Mouse (Mus musculus) bone marrow, adult 2 months (tissue): Measurements from ENCODE around the gene Dcakd. TPM values are rescaled to one million over a fixed set of nuclear protein-coding genes. Genes with fewer than 3 reads are reported as not detected.

Experiments
- H3K27ac ChIP-seq: fragments of 200-500 bp; 2 replicates; pipeline ENCODE4 v1.5.1; 2012; ENCODE audit warnings: low read depth, mild to moderate bottlenecking, control low read depth, inconsistent platforms, low read length; ENCODE audit not compliant: control insufficient read depth, poor library complexity, insufficient read depth
- H3K4me1 ChIP-seq: fragments of 200-500 bp; 2 replicates; pipeline ENCODE4 v1.6.1; 2011; ENCODE audit warnings: low read length; ENCODE audit not compliant: control insufficient read depth, insufficient read depth
- H3K4me3 ChIP-seq: fragments of 200-500 bp; replicated peaks from 2 replicates; pipeline ENCODE3; 2011; ENCODE audit warnings: mild to moderate bottlenecking, low read depth, low read length, control low read depth; ENCODE audit not compliant: control insufficient read depth
- CTCF ChIP-seq: fragments of 200-500 bp; IDR thresholded peaks from 2 replicates; pipeline ENCODE4 v1.5.1; 2011; ENCODE audit warnings: low read length, control low read depth; ENCODE audit not compliant: control insufficient read depth, insufficient read depth
- POLR2A ChIP-seq: fragments of 200-500 bp; IDR thresholded peaks from 2 replicates; pipeline ENCODE4 v1.6.1; 2011; ENCODE audit warnings: low read depth, mild to moderate bottlenecking, control low read depth, low read length, borderline replicate concordance; ENCODE audit not compliant: control insufficient read depth
- WGBS: fragments of 180-500 bp; shearing (Covaris S2); methylation state at CpG from one replicate; pipeline ENCODE4 v1.1.7; 2018; 5-methylcytosine and 5-hydroxymethylcytosine counted together
- polyA plus RNA-seq: library from polyadenylated mRNA; stranded (reverse); fragments of >200 nt; gene quantifications from 2 replicates; pipeline ENCODE4 v1.2.4, GENCODE M21; 2011; ENCODE audit warnings: low replicate concordance; ENCODE audit not compliant: missing spikeins, insufficient read depth, insufficient read length

Gene Dcakd
- 10.0 and 13.9 TPM in 2 replicates for polyA plus RNA-seq

DNA sequence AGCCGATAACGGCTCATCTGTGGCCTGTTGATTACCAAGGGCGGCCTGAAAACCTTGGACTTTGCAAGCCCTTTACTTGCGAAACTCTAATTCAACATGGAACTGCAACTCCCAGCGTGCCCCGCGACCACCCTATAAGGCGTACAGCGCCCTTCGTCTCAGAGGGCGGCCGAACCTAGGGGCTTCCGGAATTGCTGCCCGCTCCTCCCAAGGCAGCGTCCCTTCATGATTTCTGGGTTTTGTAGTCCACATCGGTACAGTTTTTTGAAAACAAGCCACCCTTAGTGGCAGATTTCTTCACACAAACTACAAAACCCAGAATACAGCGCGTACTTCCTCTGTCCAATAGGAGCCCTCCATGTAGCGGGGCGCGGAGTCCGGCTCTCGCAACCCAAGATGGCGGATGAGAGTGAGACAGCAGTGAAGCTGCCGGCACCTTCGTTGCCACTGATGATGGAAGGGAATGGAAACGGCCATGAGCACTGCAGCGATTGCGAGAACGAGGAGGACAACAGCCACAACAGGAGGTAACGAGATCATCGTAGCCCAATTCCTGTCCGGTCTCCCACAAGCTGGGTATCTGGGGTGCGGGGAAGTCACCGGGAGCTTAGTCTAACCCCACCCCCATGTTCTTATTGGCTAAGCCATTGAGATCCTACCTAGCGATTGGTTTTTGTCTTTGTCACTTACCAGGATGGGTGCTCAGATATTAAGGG, at the start of gene Dcakd, which contains the start of gene Nmt1:
Dcakd (minus strand) TSS at position 158 of the 716 bp plus-strand sequence.
Nmt1 (plus strand) TSS at position 15 of the 716 bp plus-strand sequence.
- H3K27ac ChIP-seq, result peak within 1 kb of the TSS; percentile 79
- peak within 1 kb of the TSS; percentile 86 for H3K4me3 ChIP-seq
- peaks cover 2% of the 10 kb centered on the region; the same call in 1 of the 2 replicates for H3K4me1 ChIP-seq
- WGBS, result under 1% methylated on average over 36 of the region's 36 CpGs
- TF ChIP-seq CTCF (no peak), POLR2A (peak; percentile 76; the same call in 1 of the 2 replicates)

DNA sequence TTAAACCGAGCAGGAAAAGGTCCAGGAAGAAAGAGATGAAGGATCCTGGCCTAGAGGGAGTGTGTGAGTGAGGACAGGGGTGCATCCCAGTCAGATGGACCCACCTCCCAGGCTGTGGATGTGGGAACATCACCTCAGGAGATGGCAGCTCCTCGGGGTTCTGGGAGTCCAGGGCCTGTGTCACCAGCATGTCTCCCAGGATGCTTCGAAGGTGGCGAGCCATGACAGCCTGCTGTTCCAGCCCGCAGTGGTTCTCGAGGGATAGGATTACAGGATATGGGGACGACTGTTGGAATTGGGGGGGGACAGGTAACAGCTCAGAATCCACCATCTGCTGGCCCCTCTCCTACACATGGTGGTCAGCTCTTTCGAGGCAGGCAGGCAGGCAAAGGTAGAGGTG, 48.4 kb upstream of the Dcakd start:
- 90% methylated on average over 8 of the region's 8 CpGs for WGBS
- TF ChIP-seq CTCF (no peak), POLR2A (no peak)
- Histone ChIP-seq H3K4me3 (no peak overlapping the region), H3K27ac (no peak overlapping the region), H3K4me1 (no peaks in the 10 kb centered on the region; the same call in none of the 2 replicates)

DNA sequence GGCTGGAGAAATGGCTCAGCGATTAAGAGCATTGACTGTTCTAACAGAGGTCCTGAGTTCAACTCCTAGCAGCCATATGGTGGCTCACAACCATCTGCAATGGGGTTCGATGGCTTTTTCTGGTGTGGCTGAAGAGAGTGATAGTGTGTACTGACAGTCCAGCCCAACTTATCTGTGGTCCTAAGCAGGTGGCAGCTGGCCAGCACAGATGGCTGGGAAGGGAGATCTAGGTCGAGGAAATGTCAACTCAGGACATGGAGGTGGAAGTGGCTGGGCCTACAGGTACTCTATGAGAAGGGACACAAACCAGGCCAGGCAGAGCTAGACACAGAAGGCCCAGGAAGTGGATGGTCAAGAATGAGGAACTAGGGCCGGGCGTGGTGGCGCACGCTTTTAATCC, 47.9 kb upstream of the Dcakd start:
- TF ChIP-seq CTCF (no peak), POLR2A (no peak)
- Histone ChIP-seq H3K4me3 (no peak overlapping the region), H3K4me1 (no peaks in the 10 kb centered on the region; the same call in none of the 2 replicates), H3K27ac (no peak overlapping the region)
- 55% methylated on average over 7 of the region's 7 CpGs for WGBS

DNA sequence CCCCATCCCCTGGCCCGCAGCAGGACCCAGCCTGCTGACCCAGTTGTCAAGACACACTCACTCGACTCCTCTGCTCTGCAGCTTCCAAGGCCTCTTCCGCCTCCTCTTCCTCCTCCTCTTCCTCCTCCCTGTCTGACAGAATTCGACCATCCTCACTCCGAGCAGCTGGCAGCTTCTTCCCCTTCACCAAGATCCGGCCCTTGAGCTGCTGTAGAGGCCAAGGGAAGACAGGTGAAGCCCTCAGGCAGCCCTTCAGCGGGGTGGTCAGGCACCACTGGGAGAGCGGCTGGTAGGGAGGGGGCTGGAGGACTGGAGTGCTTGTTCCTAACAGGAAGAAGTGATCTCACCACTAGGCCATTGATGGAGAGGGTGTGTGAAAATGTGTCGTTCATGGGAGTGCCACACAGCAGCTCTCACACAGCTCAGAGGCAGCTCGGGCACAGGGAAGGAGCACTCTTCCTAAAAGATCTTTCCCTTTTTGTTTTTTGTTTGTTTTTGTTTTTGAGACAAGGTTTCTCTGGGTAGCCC, 46.7 kb upstream of the Dcakd start:
- Histone ChIP-seq H3K4me3 (no peak overlapping the region), H3K27ac (no peak overlapping the region), H3K4me1 (no peaks in the 10 kb centered on the region; the same call in 1 of the 2 replicates)
- WGBS, result 67% methylated on average over 10 of the region's 10 CpGs
- TF ChIP-seq CTCF (no peak), POLR2A (no peak)

DNA sequence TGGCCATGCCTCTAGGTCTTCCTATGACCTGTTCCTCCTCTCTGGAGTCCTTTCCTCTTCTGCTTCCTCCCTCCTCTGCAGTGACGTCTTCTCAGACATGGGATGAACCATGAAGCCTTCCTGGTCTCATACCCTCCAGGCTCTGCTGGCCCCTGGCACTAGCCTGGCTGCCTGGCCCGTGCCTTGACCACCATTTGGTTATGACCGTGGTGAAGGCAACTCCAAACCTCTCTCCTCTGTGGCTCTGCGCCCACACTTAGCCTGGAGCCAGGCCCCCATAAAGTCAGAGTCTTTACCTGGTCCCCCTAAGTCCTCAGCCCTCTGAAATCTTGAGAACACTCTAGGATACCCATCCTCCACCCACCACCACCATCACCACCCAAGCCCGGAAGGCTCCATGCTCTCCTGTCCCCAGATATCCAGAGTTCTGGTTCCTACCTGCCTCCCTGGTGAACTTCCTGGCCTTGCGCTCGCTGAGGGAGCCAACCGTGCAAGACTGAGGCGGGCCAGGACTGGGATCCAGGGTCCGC, 46.1 kb upstream of the Dcakd start:
- 88% methylated on average over 10 of the region's 10 CpGs for WGBS
- Histone ChIP-seq H3K4me1 (no peaks in the 10 kb centered on the region; the same call in 1 of the 2 replicates), H3K27ac (no peak overlapping the region), H3K4me3 (no peak overlapping the region)
- TF ChIP-seq CTCF (no peak), POLR2A (no peak)

DNA sequence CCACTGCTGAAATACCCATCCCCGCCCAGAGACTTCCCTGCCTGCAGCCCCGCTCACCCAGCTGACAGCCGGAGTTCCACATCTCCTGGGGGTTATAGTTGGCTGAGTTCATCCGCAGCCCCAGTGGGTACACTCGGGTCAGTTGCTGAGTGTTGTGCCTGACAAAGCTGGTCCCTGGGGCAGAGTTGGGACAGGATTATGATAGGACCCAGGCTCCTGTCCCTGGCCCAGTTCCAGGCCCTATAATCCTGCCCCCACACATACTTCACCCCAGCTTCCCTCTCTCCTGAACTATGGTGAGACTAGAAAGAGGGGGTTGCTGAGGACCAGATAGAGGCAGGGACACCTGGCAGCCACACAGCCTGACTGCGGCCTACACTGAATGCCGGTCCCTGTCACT, 45.5 kb upstream of the Dcakd start:
- H3K4me3 ChIP-seq, result no peak overlapping the region
- no peak overlapping the region for H3K27ac ChIP-seq
- H3K4me1 ChIP-seq, result no peaks in the 10 kb centered on the region; the same call in 1 of the 2 replicates
- 95% methylated on average over 7 of the region's 7 CpGs for WGBS
- no peak for TF ChIP-seq POLR2A
- TF ChIP-seq CTCF, result no peak

DNA sequence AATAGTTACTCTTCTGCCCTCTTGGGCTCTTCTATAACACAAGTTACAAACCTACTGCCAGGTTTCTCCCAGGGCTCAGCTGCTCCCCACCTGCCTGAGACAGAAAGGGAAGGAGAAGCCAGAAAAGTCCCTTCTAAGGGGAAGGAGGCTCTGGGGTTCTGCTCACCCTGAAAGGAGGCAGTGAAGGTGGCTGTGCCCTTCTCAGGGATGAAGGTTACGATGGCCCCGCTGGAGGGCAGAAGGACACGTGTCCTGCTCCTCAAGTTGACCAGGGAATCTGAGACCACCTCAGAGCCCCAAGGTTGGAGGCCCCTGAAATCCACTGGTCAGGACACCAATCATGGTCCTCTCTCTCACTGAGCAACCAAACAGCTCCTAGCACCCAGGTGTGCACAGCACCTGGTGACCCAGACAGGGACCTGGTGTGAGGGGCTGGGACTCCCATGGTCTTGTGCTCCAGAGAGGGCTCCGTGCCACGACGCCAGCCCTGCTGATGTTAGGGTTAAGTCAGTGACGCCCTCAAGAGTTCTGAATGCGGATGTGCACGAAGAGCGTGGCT, 42.3 kb upstream of the Dcakd start:
- no peak overlapping the region for H3K27ac ChIP-seq
- WGBS, result 92% methylated on average over 10 of the region's 10 CpGs

DNA sequence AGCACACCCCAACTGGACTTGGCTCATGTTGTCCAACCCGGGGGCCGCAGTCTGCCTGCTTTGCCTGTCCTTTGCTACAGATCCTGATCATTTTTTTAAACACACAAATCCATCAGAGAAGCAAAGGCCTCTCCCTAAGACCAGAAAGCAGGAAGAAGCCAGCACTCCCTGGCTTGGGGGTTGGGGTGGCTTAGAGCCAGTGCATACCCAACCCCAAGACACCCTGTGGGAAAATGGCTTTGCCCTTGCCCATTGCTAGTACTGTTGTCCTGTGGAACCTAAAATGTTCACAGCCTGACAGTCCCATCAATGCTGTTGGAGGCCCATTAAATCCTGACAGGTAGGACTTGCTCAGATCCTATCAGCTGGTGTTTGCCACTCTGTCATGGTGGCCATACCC, 41.6 kb upstream of the Dcakd start:
- TF ChIP-seq POLR2A (no peak), CTCF (no peak)
- Histone ChIP-seq H3K27ac (no peak overlapping the region), H3K4me3 (no peak overlapping the region), H3K4me1 (no peaks in the 10 kb centered on the region)
- 90% methylated on average over 2 of the region's 2 CpGs for whole genome bisulfite sequencing

More for the DNA sequence above, 42.3 kb upstream of the Dcakd start:
- Histone ChIP-seq H3K4me3 (no peak overlapping the region), H3K4me1 (no peaks in the 10 kb centered on the region; the same call in 1 of the 2 replicates)
- TF ChIP-seq CTCF, result no peak
- TF ChIP-seq POLR2A, result no peak

DNA sequence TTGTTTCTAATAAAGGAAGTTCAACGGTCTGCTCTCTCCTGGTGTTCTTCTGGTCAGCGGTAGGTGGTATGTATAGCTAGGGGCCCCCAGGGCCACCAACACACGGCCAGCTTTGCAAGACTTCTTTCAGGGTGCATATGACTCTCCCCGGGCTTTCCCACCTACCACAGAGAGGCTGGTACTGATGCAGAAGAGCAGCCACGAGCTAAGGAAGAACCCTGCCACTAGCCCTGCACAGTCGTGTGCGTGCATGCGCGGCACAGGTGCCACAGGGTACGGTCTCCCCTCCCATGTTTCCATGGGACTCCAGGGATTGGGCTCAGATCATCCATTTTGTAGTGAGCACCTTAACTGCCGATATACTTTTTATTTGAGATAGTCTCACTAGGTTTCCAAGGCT, 40.8 kb upstream of the Dcakd start:
- WGBS, result 88% methylated on average over 11 of the region's 11 CpGs
- H3K27ac ChIP-seq, result no peak overlapping the region
- no peak overlapping the region for H3K4me3 ChIP-seq
- no peak for TF ChIP-seq CTCF
- TF ChIP-seq POLR2A, result no peak
- no peaks in the 10 kb centered on the region for H3K4me1 ChIP-seq
